Comparison of ENCODE assay signal across 7 mouse cellular contexts in the genomic region with DNA sequence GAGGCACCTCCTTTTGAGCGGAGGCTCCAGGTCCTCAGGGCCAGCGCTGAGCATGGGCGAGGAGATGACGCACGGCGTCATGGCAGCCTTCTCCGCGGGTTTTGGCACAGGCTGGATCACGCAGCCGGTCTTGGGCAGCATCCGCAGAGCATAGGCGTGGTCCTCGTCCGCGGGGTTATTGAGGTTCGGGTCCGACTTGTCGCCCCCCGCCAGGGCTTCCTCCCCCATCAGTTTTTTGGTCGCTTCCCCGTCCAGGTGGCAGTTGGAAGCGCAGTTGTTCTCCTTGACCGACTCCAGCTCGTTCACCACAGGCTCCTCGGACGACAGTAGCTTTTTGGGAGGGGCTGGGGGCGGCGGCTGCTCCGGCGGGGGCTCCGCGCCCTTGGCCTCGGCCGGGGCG.
DNase-seq lines count a peak whose midpoint lies in the region; ATAC-seq and TF ChIP-seq lines count a peak whose summit lies in the region.

No protein-coding gene starts in this region.

- TF ChIP-seq POLR2A in liver, adult 2 months (IDR thresholded peaks at IDR 0.05; ENCODE audit: extremely low read depth, insufficient read depth, low read length): no peak

- no peak for TF ChIP-seq CTCF in liver, adult 2 months (IDR thresholded peaks at IDR 0.05; ENCODE audit: low read depth, low read length)

- no peak overlapping the region for H3K27ac ChIP-seq in liver, adult 2 months (replicated peaks; ENCODE audit: insufficient read depth, low read depth, low read length)
- H3K27ac ChIP-seq in hindbrain, embryonic 15.5 days (replicated peaks): no peak overlapping the region

- ATAC-seq in hindbrain, embryonic 15.5 days (ENCODE audit: low FRiP score, low read depth): no peak

- no peak overlapping the region for H3K9ac ChIP-seq in liver, adult 2 months (ENCODE audit: low read depth, low read length)
- peak overlapping the region; percentile 50 for H3K9ac ChIP-seq in hindbrain, embryonic 15.5 days

- no peaks in the 10 kb centered on the region for H3K36me3 ChIP-seq in liver, adult 2 months (ENCODE audit: control insufficient read depth, insufficient read depth, low read length)
- H3K36me3 ChIP-seq in hindbrain, embryonic 15.5 days: 0 out of 2 replicates have a peak, but pooled peaks cover 4% of the 10 kb centered on the region

- no peaks in the 10 kb centered on the region for H3K4me1 ChIP-seq in liver, adult 2 months (ENCODE audit: control insufficient read depth, insufficient read depth, low read length)
- peaks cover 20% of the 10 kb centered on the region for H3K4me1 ChIP-seq in hindbrain, embryonic 15.5 days (replicated peaks)

- WGBS in liver, adult 2 months: 3% methylated on average over 35 of the region's 35 CpGs
- WGBS in hindbrain, embryonic 15.5 days: 11% methylated on average over 34 of the region's 35 CpGs

- peak overlapping the region; percentile 82 for H3K4me2 ChIP-seq in hindbrain, embryonic 15.5 days

- H3K27me3 ChIP-seq in liver, adult 2 months (ENCODE audit: control insufficient read depth, insufficient read depth, low read length): peaks cover 18% of the 10 kb centered on the region
- no peaks in the 10 kb centered on the region for H3K27me3 ChIP-seq in hindbrain, embryonic 15.5 days

- no peak for DNase-seq in liver, adult 2 months (ENCODE audit: extremely low read depth, low read depth, low spot score)
- DNase-seq in liver: no peak
- DNase-seq in cerebellum, postnatal 14 days: peak; percentile 76 to 80
- peak; percentile 47 for DNase-seq in neural tube, embryonic 10.5 days (ENCODE audit: extremely low spot score, low spot score)
- no peak for DNase-seq in spleen, postnatal 36 days (ENCODE audit: low spot score in 2 of 2)
- no peak for DNase-seq in gastrocnemius, postnatal 4 days (ENCODE audit: low spot score in 2 of 2)

- no peaks in the 10 kb centered on the region for H3K9me3 ChIP-seq in hindbrain, embryonic 15.5 days

- H3K79me2 ChIP-seq in liver, adult 2 months (ENCODE audit: control insufficient read depth, insufficient read depth, low read length): no peaks in the 10 kb centered on the region

- peak overlapping the region; percentile 1; the same call in 1 of the 2 replicates for H3K4me3 ChIP-seq in liver, adult 2 months (ENCODE audit: insufficient read depth, low read depth, low read length)
- peak overlapping the region; percentile 45 for H3K4me3 ChIP-seq in hindbrain, embryonic 15.5 days

Comparison
In these comparisons a context has a peak if more than half of its experiments do, and no peak if none do; other contexts are left out.
1. DNase-seq: peak in cerebellum, postnatal 14 days (2 of 2) and neural tube, embryonic 10.5 days (single experiment); none in liver, adult 2 months (single experiment), liver (single experiment), spleen, postnatal 36 days (0 of 2) and gastrocnemius, postnatal 4 days (0 of 2).